Comparison of ENCODE assay signal across 1 mouse cellular context in the genomic region with DNA sequence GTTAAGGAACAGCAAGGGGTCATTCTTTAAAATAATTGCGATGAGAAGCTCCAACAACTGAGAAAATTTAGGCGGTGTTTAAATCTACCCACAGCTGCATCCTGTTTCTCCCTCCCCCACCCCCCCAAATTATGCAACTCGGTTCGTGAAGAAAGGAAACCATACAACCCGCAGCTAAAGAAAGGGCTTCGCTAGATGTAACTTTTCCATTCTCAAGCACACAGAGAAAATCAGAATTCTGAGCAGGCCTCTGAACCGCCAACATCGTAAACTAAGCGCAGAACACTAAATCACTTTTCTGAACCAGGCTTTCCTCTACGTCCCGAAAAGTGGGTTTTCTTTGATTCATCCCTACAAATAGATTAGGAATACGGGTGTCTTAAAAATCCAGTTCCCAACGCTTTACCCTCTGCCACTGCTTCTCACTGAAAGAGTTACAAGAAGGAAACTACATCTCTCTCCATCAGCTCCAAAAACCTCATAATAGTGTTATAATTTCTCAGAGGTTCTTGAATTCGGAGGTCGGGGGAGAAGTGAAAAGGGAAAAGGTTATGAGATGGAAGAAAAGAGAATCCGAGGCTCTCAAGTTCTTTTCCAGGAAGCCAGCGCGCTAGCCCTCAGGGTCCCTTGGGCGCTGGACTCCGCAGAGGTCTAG.
A peak's percentile ranks its signal among the peaks of the same experiment; 100 is the strongest.
TF ChIP-seq lines count a peak whose summit lies in the region.

No protein-coding gene starts in this region.

TF ChIP-seq in CH12.LX, 34 proteins besides CTCF, POLR2A, EP300 and RAD21 (continued from another document):
- TF ChIP-seq ZMIZ1 (IDR thresholded peaks at IDR 0.05; ENCODE audit: low read depth, low read length), result no peak
- peak; percentile 47; the same call in 1 of the 2 replicates for TF ChIP-seq ELF1 (IDR thresholded peaks at IDR 0.05; ENCODE audit: low read depth, low read length)
- no peak; the same call in 1 of the 2 replicates for TF ChIP-seq RCOR1 (conservative IDR thresholded peaks at IDR 0.05; ENCODE audit: low read depth, low read length)
- TF ChIP-seq ZKSCAN1 (IDR thresholded peaks at IDR 0.05; ENCODE audit: borderline replicate concordance, low read depth, low read length), result no peak
- peak; percentile 100 for TF ChIP-seq SIN3A (IDR thresholded peaks at IDR 0.05; ENCODE audit: low read length)
- TF ChIP-seq NELFE (IDR thresholded peaks at IDR 0.05; ENCODE audit: low read depth, low read length), result 0 out of 2 replicates have a peak, but pooled peaks have one; percentile 2
- TF ChIP-seq HCFC1 (IDR thresholded peaks at IDR 0.05; ENCODE audit: low read depth, low read length), result peak; percentile 31; the same call in 1 of the 2 replicates
- TF ChIP-seq JUND (conservative IDR thresholded peaks at IDR 0.05; ENCODE audit: low read depth, low read length), result 0 out of 2 replicates have a peak, but pooled peaks have one; percentile 55
- TF ChIP-seq MXI1 (IDR thresholded peaks at IDR 0.05; ENCODE audit: low read depth, low read length), result peak; percentile 84
- TF ChIP-seq ZNF384 (IDR thresholded peaks at IDR 0.05; ENCODE audit: low read depth, low read length), result peak; percentile 60; the same call in 1 of the 2 replicates
- no peak for TF ChIP-seq UBTF (IDR thresholded peaks at IDR 0.05; ENCODE audit: low read depth, low read length)
- no peak for TF ChIP-seq NRF1 (IDR thresholded peaks at IDR 0.05; ENCODE audit: low read depth, low read length)
- TF ChIP-seq USF1 (IDR thresholded peaks at IDR 0.05; ENCODE audit: low read depth, low read length), result no peak
- TF ChIP-seq MEF2A (IDR thresholded peaks at IDR 0.05; ENCODE audit: borderline replicate concordance, low read depth, low read length), result peak; percentile 91
- peak; percentile 88 for TF ChIP-seq MAZ (IDR thresholded peaks at IDR 0.05; ENCODE audit: low read depth, low read length)
- TF ChIP-seq TCF12 (IDR thresholded peaks at IDR 0.05; ENCODE audit: low read depth, low read length), result peak; percentile 95
- 0 out of 2 replicates have a peak, but pooled peaks have one; percentile 63 for TF ChIP-seq MAFK (IDR thresholded peaks at IDR 0.05; ENCODE audit: insufficient replicate concordance, low read length)
- 0 out of 2 replicates have a peak, but pooled peaks have one; percentile 40 for TF ChIP-seq MAX (IDR thresholded peaks at IDR 0.05; ENCODE audit: low read length)
- peak; percentile 42; the same call in 1 of the 2 replicates for TF ChIP-seq MYC (IDR thresholded peaks at IDR 0.05; ENCODE audit: low read depth, low read length)
- TF ChIP-seq E2F4 (IDR thresholded peaks at IDR 0.05; ENCODE audit: insufficient replicate concordance, low read depth, low read length), result 0 out of 2 replicates have a peak, but pooled peaks have one; percentile 66
- TF ChIP-seq BHLHE40 (IDR thresholded peaks at IDR 0.05; ENCODE audit: low read depth, low read length), result peak; percentile 75
